Mouse (Mus musculus) lung, postnatal 0 days (tissue): Measurements from ENCODE around the gene Nfkbia. TPM values are rescaled to one million over a fixed set of nuclear protein-coding genes. Genes with fewer than 3 reads are reported as not detected.

Source experiments
- ATAC-seq: fragments of 200-750 bp; cut with Nextera tagmentation; 2 replicates; pipeline ENCODE4 v1.8.0; 2017; ENCODE audit warnings: moderate library complexity
- DNase-seq: peaks from one replicate; pipeline ENCODE4 v3.0.0-alpha.2; 2016; ENCODE audit warnings: low spot score
- H3K27ac ChIP-seq: fragments of 300-500 bp; sonication (generic); 2 replicates; pipeline ENCODE4 v1.5.1; 2014; ENCODE audit warnings: antibody characterized with exemption, mild to moderate bottlenecking, low read length, mixed read lengths
- H3K27me3 ChIP-seq: fragments of 300-500 bp; sonication (generic); replicated peaks from 2 replicates; pipeline ENCODE4 v1.6.1; 2014; ENCODE audit warnings: low read length, mixed read lengths; ENCODE audit not compliant: insufficient read depth
- H3K36me3 ChIP-seq: fragments of 300-500 bp; sonication (generic); 2 replicates; pipeline ENCODE4 v1.6.1; 2014; ENCODE audit warnings: low read length, mixed read lengths; ENCODE audit not compliant: insufficient read depth
- H3K4me1 ChIP-seq: fragments of 300-500 bp; sonication (generic); 2 replicates; pipeline ENCODE4 v1.6.1; 2014; ENCODE audit warnings: antibody characterized with exemption, low read depth, low read length, mixed read lengths; ENCODE audit not compliant: insufficient read depth
- H3K4me2 ChIP-seq: fragments of 300-500 bp; sonication (generic); replicated peaks from 2 replicates; pipeline ENCODE4 v1.6.1; 2014; ENCODE audit warnings: low read depth, mild to moderate bottlenecking, low read length, moderate library complexity, mixed read lengths
- H3K4me3 ChIP-seq: fragments of 300-500 bp; sonication (generic); 2 replicates; pipeline ENCODE4 v1.5.1; 2014; ENCODE audit warnings: low read depth, low read length
- H3K9ac ChIP-seq: fragments of 300-500 bp; sonication (generic); replicated peaks from 2 replicates; pipeline ENCODE4 v1.6.1; 2014; ENCODE audit warnings: low read depth, mild to moderate bottlenecking
- H3K9me3 ChIP-seq: fragments of 300-500 bp; sonication (generic); 2 replicates; pipeline ENCODE4 v1.6.1; 2016; ENCODE audit warnings: low read length, mixed read lengths
- CTCF ChIP-seq: IDR thresholded peaks from 2 replicates; pipeline ENCODE4 v1.5.1; 2016; ENCODE audit warnings: antibody characterized with exemption, mild to moderate bottlenecking
- EP300 ChIP-seq: IDR thresholded peaks from 2 replicates; pipeline ENCODE4 v1.6.1; 2016; ENCODE audit warnings: antibody characterized with exemption, mild to moderate bottlenecking, control low read depth
- WGBS: fragments of 180-500 bp; shearing (Covaris S2); extraction: QIAGEN DNeasy Blood & Tissue Kit; methylation state at CpG from one replicate; pipeline ENCODE4 v1.1.7; 2014; 5-methylcytosine and 5-hydroxymethylcytosine counted together
- polyA plus RNA-seq: library from polyadenylated mRNA; unstranded; fragments of >200 nt; fragmentation: Nextera tagmentation; extraction: Ambion mirVana; gene quantifications from 2 replicates; pipeline ENCODE4 v1.2.1, GENCODE M21; 2015

The Nfkbia gene
- polyA plus RNA-seq, 1 experiment from 2014 or later: 184 TPM

DNA sequence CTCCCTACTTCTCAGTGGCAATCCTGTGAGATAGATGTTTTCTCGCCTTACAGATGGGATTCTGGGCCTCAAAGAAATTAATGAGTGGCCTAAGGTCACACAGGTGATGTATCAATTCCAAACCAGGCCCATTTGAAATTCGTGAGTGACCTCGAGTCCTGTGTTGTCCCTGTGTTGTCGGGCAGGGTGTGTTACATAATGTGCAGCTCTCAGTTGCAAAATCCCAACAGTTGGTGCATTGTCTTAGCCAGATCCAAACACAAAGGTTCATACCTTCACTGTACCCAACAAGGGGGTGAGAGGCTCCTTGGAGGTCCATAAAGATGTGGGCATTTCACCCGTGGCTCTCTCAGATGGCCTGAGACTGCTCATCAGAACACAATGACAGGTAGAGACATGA lies 52.0 kb downstream of the Nfkbia start:
- DNase-seq (no peak), ATAC-seq (no peak)
- Histone ChIP-seq H3K27me3 (no peaks in the 10 kb centered on the region), H3K9ac (no peak overlapping the region), H3K4me1 (peaks cover 22% of the 10 kb centered on the region; the same call in 1 of the 2 replicates), H3K9me3 (no peaks in the 10 kb centered on the region), H3K4me3 (no peak overlapping the region), H3K36me3 (no peaks in the 10 kb centered on the region), H3K4me2 (no peak overlapping the region), H3K27ac (no peak overlapping the region)
- no peak for TF ChIP-seq EP300
- TF ChIP-seq CTCF: no peak
- 72% methylated on average over 5 of the region's 5 CpGs for WGBS

Other genes starting within 250 kb of the Nfkbia start
- gene 1110008L16Rik, start 193.1 kb downstream of the Nfkbia start, polyA plus RNA-seq: 8.1 and 9.2 TPM in 2 replicates
- 7.6 and 8.2 TPM in 2 replicates for gene Ppp2r3c, start 189.6 kb downstream of the Nfkbia start, polyA plus RNA-seq
- gene Psma6, start 108.4 kb downstream of the Nfkbia start, polyA plus RNA-seq: 281 and 292 TPM in 2 replicates
- not detected in 2 replicates for gene Aldoart2, start 72.6 kb upstream of the Nfkbia start, polyA plus RNA-seq
- 0.08 and 0.10 TPM in 2 replicates for gene Insm2, start 106.8 kb upstream of the Nfkbia start, polyA plus RNA-seq